9 mouse cellular contexts compared by ENCODE assay signal in the genomic region with DNA sequence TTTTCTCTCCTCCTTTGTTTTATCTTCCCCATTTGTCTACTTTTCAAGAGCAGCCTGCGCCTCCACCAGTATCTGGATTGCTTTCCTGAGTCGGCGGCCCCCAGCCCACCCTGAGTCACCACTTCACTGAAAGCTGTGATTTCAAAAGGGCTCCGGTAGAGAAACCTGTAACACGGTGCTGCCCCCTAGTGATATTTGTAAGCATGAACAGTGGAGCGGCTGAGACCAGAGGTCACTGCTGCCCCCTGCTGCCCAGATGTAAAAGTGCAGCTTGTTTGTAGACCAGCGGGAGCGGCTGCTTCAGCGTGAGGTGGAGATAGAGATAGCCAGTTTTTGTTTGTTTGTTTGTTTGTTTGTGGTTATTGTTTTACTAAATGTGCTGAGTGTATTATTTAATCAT. TPM values are rescaled to one million over a fixed set of nuclear protein-coding genes. Genes with fewer than 3 reads are reported as not detected.
DNase-seq lines count a peak whose midpoint lies in the region; ATAC-seq and TF ChIP-seq lines count a peak whose summit lies in the region.
"Had no signal": no experiment of that assay in that cellular context is flagged by ENCODE, and none has a peak within 500 bp of the region (broad histone marks: within the 10 kb centered on the region; RNA-seq: fewer than 3 reads in every experiment).

No protein-coding gene starts in this region.

- no peaks in the 10 kb centered on the region for H3K4me1 ChIP-seq in CH12.LX (ENCODE audit: control insufficient read depth in 1 of 2, insufficient read depth in 2 of 2)
- no peaks in the 10 kb centered on the region for H3K4me1 ChIP-seq in heart, embryonic 10.5 days
- H3K4me1 ChIP-seq in lung, postnatal 0 days (ENCODE audit: insufficient read depth, low read depth, low read length): no peaks in the 10 kb centered on the region
- H3K4me1 ChIP-seq: limb, embryonic 12.5 days had no signal

- peak; percentile 86 to 100 for TF ChIP-seq CTCF in CH12.LX (conservative IDR thresholded peaks at IDR 0.05 in 1 of 2, IDR thresholded peaks at IDR 0.05 in 1 of 2; ENCODE audit: low read depth in 2 of 2, low read length in 2 of 2)
- TF ChIP-seq CTCF in lung, postnatal 0 days (IDR thresholded peaks at IDR 0.05): peak; percentile 100

- no peak overlapping the region for H3K4me3 ChIP-seq in CH12.LX (replicated peaks in 1 of 3; ENCODE audit: low read depth in 2 of 3, low read length in 2 of 3, poor library complexity in 1 of 3)
- no peak overlapping the region for H3K4me3 ChIP-seq in heart, embryonic 10.5 days
- H3K4me3 ChIP-seq in lung, postnatal 0 days (ENCODE audit: low read depth, low read length): no peak overlapping the region
- H3K4me3 ChIP-seq: limb, embryonic 12.5 days had no signal

- peaks cover 45% of the 10 kb centered on the region for H3K27me3 ChIP-seq in CH12.LX (replicated peaks)
- peaks cover 3% of the 10 kb centered on the region; the same call in 1 of the 2 replicates for H3K27me3 ChIP-seq in heart, embryonic 10.5 days (ENCODE audit: insufficient read depth, poor library complexity, severe bottlenecking)
- H3K27me3 ChIP-seq in lung, postnatal 0 days (replicated peaks; ENCODE audit: insufficient read depth, low read length): no peaks in the 10 kb centered on the region

- no peak overlapping the region for H3K27ac ChIP-seq in CH12.LX (ENCODE audit: insufficient read depth, low read depth)
- no peak overlapping the region for H3K27ac ChIP-seq in heart, embryonic 10.5 days
- H3K27ac ChIP-seq in lung, postnatal 0 days (ENCODE audit: low read length): no peak overlapping the region
- H3K27ac ChIP-seq: limb, embryonic 12.5 days had no signal

- H3K9me3 ChIP-seq in CH12.LX (replicated peaks; ENCODE audit: low read length): no peaks in the 10 kb centered on the region
- no peaks in the 10 kb centered on the region for H3K9me3 ChIP-seq in heart, embryonic 10.5 days
- no peaks in the 10 kb centered on the region for H3K9me3 ChIP-seq in lung, postnatal 0 days (ENCODE audit: low read length)
- H3K9me3 ChIP-seq: limb, embryonic 12.5 days had no signal

- peak; percentile 85 for DNase-seq in CH12.LX (ENCODE audit: extremely low read depth)
- DNase-seq in adrenal gland, postnatal 10 days: peak; percentile 88
- DNase-seq in embryo, embryonic 11.5 days (ENCODE audit: low read depth, low spot score): peak; percentile 67
- peak; percentile 84 for DNase-seq in heart, embryonic 10.5 days (ENCODE audit: low spot score)
- DNase-seq in layer of hippocampus, adult 8-10 months (ENCODE audit: low spot score in 2 of 2): peak; percentile 48 to 86
- peak; percentile 86 for DNase-seq in lung, postnatal 0 days (ENCODE audit: low spot score)
- peak; percentile 69 for DNase-seq in retina, adult 2 months (ENCODE audit: low read depth, low spot score)
- DNase-seq in thymus, postnatal 25 days: peak; percentile 81

- dilution Hi-C loops in CH12.LX (cut with MboI; ENCODE audit: extremely low pct_ligation_motif_present, extremely low pct_unique_long_range_greater_than_20kb, low sequenced_read_pairs): no loop called here

- peak overlapping the region; percentile 24; the same call in 1 of the 2 replicates for H3K4me2 ChIP-seq in CH12.LX (ENCODE audit: insufficient read depth, low read depth, poor library complexity, severe bottlenecking)
- no peak overlapping the region for H3K4me2 ChIP-seq in lung, postnatal 0 days (replicated peaks; ENCODE audit: low read depth, low read length)
- H3K4me2 ChIP-seq: limb, embryonic 12.5 days had no signal

- in situ Hi-C loops in CH12.LX (cut with MboI; ENCODE audit: low pct_ligation_motif_present, low pct_unique_long_range_greater_than_20kb, low sequenced_read_pairs): no loop called here

- TF ChIP-seq POLR2A in CH12.LX (IDR thresholded peaks at IDR 0.05; ENCODE audit: low read depth, low read length): no peak

- no peak for TF ChIP-seq EP300 in CH12.LX (IDR thresholded peaks at IDR 0.05; ENCODE audit: low read length)
- TF ChIP-seq EP300 in lung, postnatal 0 days (IDR thresholded peaks at IDR 0.05): no peak

- WGBS in heart, embryonic 10.5 days: 17% methylated on average over 9 of the region's 9 CpGs
- WGBS in lung, postnatal 0 days: 20% methylated on average over 9 of the region's 9 CpGs

- peak; percentile 80 for TF ChIP-seq RAD21 in CH12.LX (IDR thresholded peaks at IDR 0.05; ENCODE audit: low read depth, low read length)

- no peak overlapping the region for H3K9ac ChIP-seq in CH12.LX (ENCODE audit: insufficient read depth, low read depth)
- H3K9ac ChIP-seq in lung, postnatal 0 days (replicated peaks; ENCODE audit: low read depth): no peak overlapping the region
- H3K9ac ChIP-seq: limb, embryonic 12.5 days had no signal

- H3K36me3 ChIP-seq in CH12.LX (replicated peaks in 1 of 2; ENCODE audit: control insufficient read depth in 1 of 2, insufficient read depth in 1 of 2, low read length in 1 of 2): no peaks in the 10 kb centered on the region
- H3K36me3 ChIP-seq in heart, embryonic 10.5 days: no peaks in the 10 kb centered on the region
- no peaks in the 10 kb centered on the region for H3K36me3 ChIP-seq in lung, postnatal 0 days (ENCODE audit: insufficient read depth, low read length)
- H3K36me3 ChIP-seq: limb, embryonic 12.5 days had no signal

- peak; percentile 46 for ATAC-seq in lung, postnatal 0 days

- H3K79me2 ChIP-seq in CH12.LX (replicated peaks; ENCODE audit: control insufficient read depth, extremely low read depth, insufficient read depth, poor library complexity, severe bottlenecking): no peaks in the 10 kb centered on the region

TF ChIP-seq in CH12.LX, 34 proteins besides CTCF, POLR2A, EP300 and RAD21 (continues in another document):
- TF ChIP-seq USF1 (IDR thresholded peaks at IDR 0.05; ENCODE audit: low read depth, low read length) (no peak), ZKSCAN1 (IDR thresholded peaks at IDR 0.05; ENCODE audit: borderline replicate concordance, low read depth, low read length) (no peak), PAX5 (IDR thresholded peaks at IDR 0.05; ENCODE audit: low read length) (no peak), HCFC1 (IDR thresholded peaks at IDR 0.05; ENCODE audit: low read depth, low read length) (no peak), ZC3H11A (IDR thresholded peaks at IDR 0.05; ENCODE audit: low read depth, low read length) (peak; percentile 40), UBTF (IDR thresholded peaks at IDR 0.05; ENCODE audit: low read depth, low read length) (no peak), MAFK (IDR thresholded peaks at IDR 0.05; ENCODE audit: insufficient replicate concordance, low read length) (no peak), BHLHE40 (IDR thresholded peaks at IDR 0.05; ENCODE audit: low read depth, low read length) (no peak), NRF1 (IDR thresholded peaks at IDR 0.05; ENCODE audit: low read depth, low read length) (peak; percentile 36; the same call in 1 of the 2 replicates), NELFE (IDR thresholded peaks at IDR 0.05; ENCODE audit: low read depth, low read length) (peak; percentile 87; the same call in 1 of the 2 replicates), SIN3A (IDR thresholded peaks at IDR 0.05; ENCODE audit: low read length) (0 out of 2 replicates have a peak, but pooled peaks have one; percentile 24), USF2 (conservative IDR thresholded peaks at IDR 0.05; ENCODE audit: low read depth, low read length) (no peak), IRF4 (IDR thresholded peaks at IDR 0.05; ENCODE audit: low read depth, low read length) (peak; percentile 61; the same call in 1 of the 2 replicates), MXI1 (IDR thresholded peaks at IDR 0.05; ENCODE audit: low read depth, low read length) (no peak), JUND (conservative IDR thresholded peaks at IDR 0.05; ENCODE audit: low read depth, low read length) (0 out of 2 replicates have a peak, but pooled peaks have one; percentile 35), KAT2A (IDR thresholded peaks at IDR 0.05; ENCODE audit: insufficient replicate concordance, low read length) (no peak), MEF2A (IDR thresholded peaks at IDR 0.05; ENCODE audit: borderline replicate concordance, low read depth, low read length) (peak; percentile 53; the same call in 1 of the 2 replicates), JUN (IDR thresholded peaks at IDR 0.05; ENCODE audit: insufficient read depth, low read depth, low read length) (no peak), ETS1 (conservative IDR thresholded peaks at IDR 0.05; ENCODE audit: low read depth, low read length) (no peak), MYC (IDR thresholded peaks at IDR 0.05; ENCODE audit: low read depth, low read length) (0 out of 2 replicates have a peak, but pooled peaks have one; percentile 18), ZMIZ1 (IDR thresholded peaks at IDR 0.05; ENCODE audit: low read depth, low read length) (no peak), RCOR1 (conservative IDR thresholded peaks at IDR 0.05; ENCODE audit: low read depth, low read length) (0 out of 2 replicates have a peak, but pooled peaks have one; percentile 30), ZNF384 (IDR thresholded peaks at IDR 0.05; ENCODE audit: low read depth, low read length) (no peak), POLR2AphosphoS2 (IDR thresholded peaks at IDR 0.05; ENCODE audit: low read depth, low read length) (no peak), CHD2 (IDR thresholded peaks at IDR 0.05; ENCODE audit: low read length) (no peak), CHD1 (IDR thresholded peaks at IDR 0.05; ENCODE audit: low read depth, low read length) (no peak), E2F4 (IDR thresholded peaks at IDR 0.05; ENCODE audit: insufficient replicate concordance, low read depth, low read length) (no peak), ELF1 (IDR thresholded peaks at IDR 0.05; ENCODE audit: low read depth, low read length) (0 out of 2 replicates have a peak, but pooled peaks have one; percentile 26)

RNA-seq across cellular contexts. Expression of gene Kcnk15, which starts 15.4 kb away (rescaled TPM):
- total RNA-seq in CH12.LX (2012; rRNA removed) (not detected in 2 replicates), CH12.LX (2014; rRNA removed) (not detected in 2 replicates)
- not detected in 2 replicates for polyA plus RNA-seq in CH12.LX (2012; ENCODE audit: insufficient read length, low read depth)
- not detected for total RNA-seq in adrenal gland, postnatal 10 days (2021)
- not detected in 2 replicates for polyA plus RNA-seq in heart, embryonic 10.5 days (2016; fragmentation: Nextera tagmentation; extraction: Ambion mirVana)
- total RNA-seq in layer of hippocampus, adult 8-10 months (2022): not detected
- not detected in 2 replicates for polyA plus RNA-seq in lung, postnatal 0 days (2015; fragmentation: Nextera tagmentation; extraction: Ambion mirVana)
- polyA plus RNA-seq: limb, embryonic 12.5 days had no signal

RNA-seq across cellular contexts. Expression of gene Ccn5, which starts 17.4 kb away (rescaled TPM):
- total RNA-seq in CH12.LX (2012; rRNA removed) (0.13 TPM in 1 of 2 replicates, not detected in the other), CH12.LX (2014; rRNA removed) (not detected in 2 replicates)
- polyA plus RNA-seq in CH12.LX (2012; ENCODE audit: insufficient read length, low read depth): not detected in 2 replicates
- under 1 TPM in 1 of 2 experiments, not detected in 1; 0.69 TPM for total RNA-seq in adrenal gland, postnatal 10 days (2021)
- 0.28 TPM in 1 of 2 replicates, not detected in the other for polyA plus RNA-seq in heart, embryonic 10.5 days (2016; fragmentation: Nextera tagmentation; extraction: Ambion mirVana)
- under 1 TPM in 2 of 4 experiments, not detected in 2; 0.29 to 0.61 TPM for total RNA-seq in layer of hippocampus, adult 8-10 months (2022)
- 2.4 and 2.7 TPM in 2 replicates for polyA plus RNA-seq in lung, postnatal 0 days (2015; fragmentation: Nextera tagmentation; extraction: Ambion mirVana)
